Mouse (Mus musculus) embryo, embryonic 11 days (tissue): ENCODE data around the gene Nemf.
A peak's percentile ranks its signal among the peaks of the same experiment; 100 is the strongest.

ENCODE experiments used
- DNase-seq: peaks from one replicate; pipeline ENCODE4 v3.0.0-alpha.2; 2015

Nemf gene

GRCm38 (mm10) chr12:69300391-69300790, 56.6 kb downstream of the Nemf start:
- no peak for DNase-seq

GRCm38 (mm10) chr12:69299831-69300230, 57.1 kb downstream of the Nemf start:
- DNase-seq = no peak

- peak; percentile 32 for DNase-seq
Observed at GRCm38 (mm10) chr12:69299231-69299630, 57.7 kb downstream of the Nemf start.

- peak; percentile 20 for DNase-seq
Observed at GRCm38 (mm10) chr12:69298281-69298680, 58.7 kb downstream of the Nemf start.

GRCm38 (mm10) chr12:69297411-69298150, 59.4 kb downstream of the Nemf start:
- peak; percentile 17 for DNase-seq

- DNase-seq = peak; percentile 95
Observed at GRCm38 (mm10) chr12:69296511-69297410, 60.2 kb downstream of the Nemf start, which contains the start of gene Klhdc2. Gene Klhdc2 (plus strand): TSS chr12:69296681.

- DNase-seq = no peak
Observed at GRCm38 (mm10) chr12:69295651-69296050, 61.3 kb downstream of the Nemf start.

GRCm38 (mm10) chr12:69294936-69295335, 62.0 kb downstream of the Nemf start:
- no peak for DNase-seq

- DNase-seq = no peak
Observed at GRCm38 (mm10) chr12:69293815-69294214, 63.1 kb downstream of the Nemf start.

GRCm38 (mm10) chr12:69292401-69292800, 64.6 kb downstream of the Nemf start:
- DNase-seq = no peak

GRCm38 (mm10) chr12:69288699-69289098, 68.3 kb downstream of the Nemf start:
- no peak for DNase-seq

- DNase-seq = no peak
Observed at GRCm38 (mm10) chr12:69287535-69287934, 69.4 kb downstream of the Nemf start.

- DNase-seq = no peak
Observed at GRCm38 (mm10) chr12:69283146-69283545, 73.8 kb downstream of the Nemf start.

- DNase-seq = no peak
Observed at GRCm38 (mm10) chr12:69280915-69281314, 76.0 kb downstream of the Nemf start.

- DNase-seq = peak; percentile 9
Observed at GRCm38 (mm10) chr12:69279931-69280469, 77.0 kb downstream of the Nemf start.

GRCm38 (mm10) chr12:69268956-69269355, 88.0 kb downstream of the Nemf start:
- DNase-seq = no peak

- no peak for DNase-seq
Observed at GRCm38 (mm10) chr12:69267956-69268632, 88.9 kb downstream of the Nemf start.

GRCm38 (mm10) chr12:69265031-69265430, 91.9 kb downstream of the Nemf start:
- DNase-seq = no peak

GRCm38 (mm10) chr12:69262251-69262650, 94.7 kb downstream of the Nemf start:
- DNase-seq = no peak
